ENCODE assay signal across 9 mouse cellular contexts in the genomic region with DNA sequence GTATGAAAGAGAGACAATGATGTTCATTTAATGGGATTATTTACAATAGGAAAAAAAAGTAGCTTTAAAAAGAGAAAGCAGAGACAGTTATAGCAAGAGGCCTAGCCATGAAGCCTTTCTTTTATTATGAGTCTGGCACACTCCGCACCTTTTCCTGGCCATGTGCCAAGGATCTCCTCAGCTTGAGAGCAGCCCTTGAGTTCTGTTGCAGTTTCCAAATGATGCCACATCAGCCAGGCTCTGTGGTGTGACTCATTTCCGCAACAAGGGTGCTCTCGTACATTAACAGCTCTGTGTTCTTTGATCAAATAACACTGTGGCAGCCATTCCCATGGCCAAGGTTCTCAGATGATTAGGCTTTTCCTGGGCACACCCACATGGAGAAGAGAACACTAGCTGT.
A peak's percentile ranks its signal among the peaks of the same experiment; 100 is the strongest.
DNase-seq lines count a peak whose midpoint lies in the region; ATAC-seq and TF ChIP-seq lines count a peak whose summit lies in the region.
"Had no signal": no experiment of that assay in that cellular context is flagged by ENCODE, and none has a peak within 500 bp of the region (broad histone marks: within the 10 kb centered on the region; RNA-seq: fewer than 3 reads in every experiment).

No protein-coding gene starts in this region.

- H3K36me3 ChIP-seq in hindbrain, embryonic 15.5 days = no peaks in the 10 kb centered on the region
- H3K36me3 ChIP-seq in hindbrain, embryonic 13.5 days = no peaks in the 10 kb centered on the region

- no peak overlapping the region for H3K27ac ChIP-seq in hindbrain, embryonic 15.5 days (replicated peaks)
- H3K27ac ChIP-seq in hindbrain, embryonic 13.5 days = no peak overlapping the region
- H3K27ac ChIP-seq: liver, embryonic 14.5 days had no signal

- no peaks in the 10 kb centered on the region for H3K27me3 ChIP-seq in hindbrain, embryonic 15.5 days
- no peaks in the 10 kb centered on the region for H3K27me3 ChIP-seq in hindbrain, embryonic 13.5 days

- no peak overlapping the region for H3K4me2 ChIP-seq in hindbrain, embryonic 15.5 days
- no peak overlapping the region for H3K4me2 ChIP-seq in hindbrain, embryonic 13.5 days

- DNase-seq in Muller cell, postnatal 12 days (ENCODE audit: inconsistent ontology term) = peak; percentile 82
- peak; percentile 66 for DNase-seq in brain, embryonic 14.5 days (ENCODE audit: low read depth)
- peak; percentile 4 for DNase-seq in left cerebral cortex, adult 18-20 months (ENCODE audit: low spot score in 2 of 2)
- no peak for DNase-seq in thymus, postnatal 36 days
- no peak for DNase-seq in B cell, adult 2 months

- no peak for TF ChIP-seq CTCF in brain, embryonic 14.5 days (IDR thresholded peaks at IDR 0.05; ENCODE audit: borderline replicate concordance, extremely low read depth, insufficient read depth, insufficient read length)

- no peaks in the 10 kb centered on the region for H3K9me3 ChIP-seq in hindbrain, embryonic 15.5 days
- H3K9me3 ChIP-seq in hindbrain, embryonic 13.5 days = no peaks in the 10 kb centered on the region

- 0 out of 2 replicates have a peak, but pooled peaks have one; percentile 19 for ATAC-seq in hindbrain, embryonic 15.5 days (ENCODE audit: low FRiP score, low read depth)
- no peak for ATAC-seq in hindbrain, embryonic 13.5 days (ENCODE audit: low FRiP score)
- ATAC-seq in erythroblast, adult 5-6 weeks (replicated peaks; ENCODE audit: low FRiP score, poor library complexity, severe bottlenecking) = no peak

- H3K4me3 ChIP-seq in hindbrain, embryonic 15.5 days = no peak overlapping the region
- no peak overlapping the region for H3K4me3 ChIP-seq in hindbrain, embryonic 13.5 days

- no peaks in the 10 kb centered on the region for H3K4me1 ChIP-seq in hindbrain, embryonic 15.5 days (replicated peaks)
- no peaks in the 10 kb centered on the region for H3K4me1 ChIP-seq in hindbrain, embryonic 13.5 days (replicated peaks)

- H3K9ac ChIP-seq in hindbrain, embryonic 15.5 days = no peak overlapping the region
- H3K9ac ChIP-seq in hindbrain, embryonic 13.5 days = no peak overlapping the region
- H3K9ac ChIP-seq: liver, embryonic 14.5 days had no signal

- WGBS in hindbrain, embryonic 15.5 days = 70% methylated on average over 3 of the region's 3 CpGs
- WGBS in hindbrain, embryonic 13.5 days = 79% methylated on average over 3 of the region's 3 CpGs

- no peak for TF ChIP-seq POLR2A in brain, embryonic 14.5 days (IDR thresholded peaks at IDR 0.05; ENCODE audit: borderline replicate concordance, extremely low read depth, insufficient read depth, insufficient read length, poor library complexity, severe bottlenecking)

Comparison
In these comparisons a context has a peak if more than half of its experiments do, and no peak if none do; other contexts are left out.
1. DNase-seq: peak in Muller cell, postnatal 12 days (single experiment), brain, embryonic 14.5 days (single experiment) and left cerebral cortex, adult 18-20 months (2 of 2); none in thymus, postnatal 36 days (0 of 2) and B cell, adult 2 months (0 of 2).